Mouse (Mus musculus): Measurements from ENCODE around the gene Arid1b.

Arid1b gene

DNA sequence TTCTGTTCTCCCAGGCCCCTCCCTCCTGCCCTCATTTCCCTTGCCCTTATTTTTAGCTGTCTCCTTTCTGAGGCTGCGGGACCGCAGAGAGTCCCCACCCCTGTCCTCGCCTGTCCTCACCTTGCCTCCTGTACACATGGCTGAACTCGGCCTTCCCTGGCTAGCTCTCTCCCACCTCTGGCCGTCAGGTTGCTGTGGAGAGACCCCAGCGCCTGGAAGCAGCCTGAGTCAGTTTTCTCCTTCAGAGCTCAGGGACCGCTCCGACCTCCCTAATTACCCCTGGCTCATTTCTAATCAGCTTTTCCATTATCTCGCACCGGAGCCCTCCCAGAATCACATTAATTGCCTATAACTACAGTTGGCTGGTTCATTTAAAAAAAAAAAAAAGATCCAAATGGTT is 396.6 kb downstream of the Arid1b start:
- no peak for DNase-seq (ENCODE audit: low spot score)

DNA sequence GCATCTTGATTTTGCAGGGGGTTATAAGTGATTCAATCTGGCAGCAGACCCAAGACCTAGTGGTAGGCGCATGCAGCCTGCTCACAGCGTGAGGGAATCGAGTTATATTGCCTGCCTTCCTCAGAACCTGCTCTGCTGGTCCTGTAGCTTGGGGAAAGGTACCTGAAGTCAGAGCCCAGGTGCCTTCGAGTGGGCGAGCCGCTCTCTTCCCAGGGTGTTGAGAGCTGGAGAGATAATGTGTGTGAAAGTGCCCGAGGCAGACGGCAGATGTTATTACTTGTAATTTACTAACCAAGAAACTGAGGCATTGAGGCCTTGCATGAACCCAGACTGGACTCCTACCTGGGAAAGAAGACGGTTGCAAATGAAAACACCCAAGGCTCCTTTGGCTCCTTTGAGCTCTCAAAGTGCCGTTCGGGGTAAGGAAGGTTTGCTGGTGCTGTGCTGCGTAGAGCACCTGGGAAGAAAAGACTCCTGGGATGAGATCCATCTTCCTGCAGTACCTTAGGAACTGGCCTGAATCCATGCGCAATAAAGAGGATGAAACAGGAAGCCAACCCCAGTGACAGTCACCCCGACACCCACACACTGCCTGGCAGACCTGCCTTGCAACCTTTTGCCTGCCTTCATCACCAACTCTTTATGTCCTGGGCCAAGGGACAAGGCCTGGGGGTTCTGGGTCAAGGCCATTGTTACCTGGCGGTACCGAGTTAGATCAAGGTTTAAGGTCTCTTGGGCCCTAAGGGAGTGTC is 401.5 kb downstream of the Arid1b start:
- no peak for DNase-seq (ENCODE audit: low spot score)

DNA sequence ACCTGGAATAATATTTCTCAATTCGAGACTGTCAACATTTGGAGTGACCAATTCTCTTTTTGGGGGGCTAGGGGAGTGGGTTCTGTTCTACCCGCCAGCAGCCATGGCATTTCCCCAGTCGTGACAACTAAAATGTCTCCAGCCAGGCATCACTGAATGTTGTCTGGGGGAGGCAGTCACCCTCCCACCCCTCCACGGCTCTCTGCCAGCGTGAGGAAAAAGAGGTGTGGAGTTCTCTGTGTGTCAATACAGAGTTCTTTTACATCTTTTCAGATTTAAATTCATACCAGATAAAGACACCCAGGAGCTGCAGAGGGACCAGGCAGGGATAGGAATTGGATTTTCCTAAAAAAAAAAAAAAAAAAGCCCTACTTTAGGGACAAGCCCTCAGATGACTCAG is 402.1 kb downstream of the Arid1b start:
- no peak for DNase-seq (ENCODE audit: low spot score)

Measured in layer of hippocampus, adult 11-12 months (tissue).